Mouse (Mus musculus) gastrocnemius, adult 2 months (tissue): Measurements from ENCODE around the gene Gm3893. TPM values are rescaled to one million over a fixed set of nuclear protein-coding genes. Genes with fewer than 3 reads are reported as not detected.
"Not testable (repeated sequence)": the region's sequence is repeated elsewhere in the genome, so short reads cannot be mapped to it uniquely, and the experiment has no call there.

ENCODE experiments used
- DNase-seq: peaks from one replicate; pipeline ENCODE4 v3.0.0; 2022
- H3K27ac ChIP-seq: fragments of 200-600 bp; 2 replicates; pipeline ENCODE4 v1.8.1; 2022; ENCODE audit warnings: mild to moderate bottlenecking
- H3K4me3 ChIP-seq: fragments of 200-600 bp; 2 replicates; pipeline ENCODE4 v1.8.1; 2022; ENCODE audit warnings: mild to moderate bottlenecking, moderate library complexity
- intact Hi-C: fragments of 180-260 bp; cut with DNase I; formaldehyde crosslinking; loops from one replicate; pipeline ENCODE4 v1.15.1; 2025
- long read RNA-seq, 2 experiments: library from polyadenylated mRNA; stranded (forward); transcript quantifications; one replicate each; pipeline ENCODE4 v2.0.0; 2021
- total RNA-seq, 2 experiments: library from RNA; stranded (reverse); gene quantifications; 2 replicates each; pipeline ENCODE4 v1.2.3; 2021

The Gm3893 gene
- total RNA-seq = not detected
- long read RNA-seq, experiment 1 = 0 reads
- long read RNA-seq, experiment 2 = 0 reads

- H3K27ac ChIP-seq, DNase-seq, intact Hi-C loops, H3K4me3 ChIP-seq: not testable (repeated sequence)
These were observed at the start of gene Gm3893 for GRCm38 (mm10) chr4:42090907-42091306. Gene Gm3893, plus strand, starts transcription at chr4:42091207.

- H3K27ac ChIP-seq, DNase-seq, intact Hi-C loops, H3K4me3 ChIP-seq: not testable (repeated sequence)
These were observed 23.5 kb downstream of the Gm3893 start, which contains the start of gene Gm13304 for GRCm38 (mm10) chr4:42114517-42114916. Gene Gm13304, plus strand, starts transcription at chr4:42114817.

Other genes with a start within 250 kb of the Gm3893 start
- not detected for gene Gm21541, start 187.6 kb upstream of the Gm3893 start, total RNA-seq
- 1 to 10 TPM in 1 of 2 experiments, not detected in 1; 1.4 TPM for gene Gm20878, start 149.6 kb upstream of the Gm3893 start, total RNA-seq
- gene Fam205a4, start 125.1 kb upstream of the Gm3893 start, total RNA-seq = under 1 TPM in 1 of 2 experiments, not detected in 1; 0.08 TPM
- not detected for gene Gm21093, start 56.5 kb upstream of the Gm3893 start, total RNA-seq
- 10 to 100 TPM; 10.7 to 11.2 TPM for gene Gm13304, start 23.6 kb downstream of the Gm3893 start, total RNA-seq
- not detected for gene Gm13306, start 62.2 kb downstream of the Gm3893 start, total RNA-seq
- gene Gm13305, start 77.4 kb downstream of the Gm3893 start, total RNA-seq = 1 to 10 TPM in 1 of 2 experiments, not detected in 1; 2.6 TPM
- gene Gm10600, start 149.4 kb downstream of the Gm3893 start, total RNA-seq = 1 to 10 TPM in 1 of 2 experiments, under 1 TPM in 1; 0.89 to 2.3 TPM
- gene Ccl21b, start 164.6 kb downstream of the Gm3893 start, total RNA-seq = not detected
- not detected for gene Gm21953, start 203.1 kb downstream of the Gm3893 start, total RNA-seq
- gene Fam205a3, start 227.1 kb downstream of the Gm3893 start, total RNA-seq = not detected